13 mouse cellular contexts compared by ENCODE assay signal in genomic region chr5:140135734-140136625, GRCm38 (mm10).
DNase-seq lines count a peak whose midpoint lies in the region; ATAC-seq and TF ChIP-seq lines count a peak whose summit lies in the region.
"Had no signal": no experiment of that assay in that cellular context is flagged by ENCODE, and none has a peak within 500 bp of the region (broad histone marks: within the 10 kb centered on the region; RNA-seq: fewer than 3 reads in every experiment).

No protein-coding gene starts in this region.

- H3K4me2 ChIP-seq in hindbrain, postnatal 0 days (ENCODE audit: low read depth, low read length), result no peak overlapping the region
- H3K4me2 ChIP-seq in hindbrain, embryonic 14.5 days (replicated peaks), result no peak overlapping the region

- H3K36me3 ChIP-seq in hindbrain, postnatal 0 days (ENCODE audit: insufficient read depth, low read length), result no peaks in the 10 kb centered on the region
- H3K36me3 ChIP-seq in hindbrain, embryonic 14.5 days (replicated peaks; ENCODE audit: control insufficient read depth, insufficient read depth), result no peaks in the 10 kb centered on the region

- H3K9ac ChIP-seq in hindbrain, postnatal 0 days (replicated peaks; ENCODE audit: low read length), result no peak overlapping the region
- no peak overlapping the region for H3K9ac ChIP-seq in hindbrain, embryonic 14.5 days

- H3K4me3 ChIP-seq in hindbrain, postnatal 0 days (ENCODE audit: low read length), result no peak overlapping the region
- H3K4me3 ChIP-seq in hindbrain, embryonic 14.5 days (replicated peaks; ENCODE audit: low read length), result no peak overlapping the region
- H3K4me3 ChIP-seq in gastrocnemius, adult 2 months, result no peak overlapping the region

- no peaks in the 10 kb centered on the region for H3K27me3 ChIP-seq in hindbrain, postnatal 0 days (ENCODE audit: insufficient read depth, low read length)
- no peaks in the 10 kb centered on the region for H3K27me3 ChIP-seq in hindbrain, embryonic 14.5 days (ENCODE audit: control insufficient read depth, insufficient read depth, low read length)

- no peaks in the 10 kb centered on the region; the same call in 1 of the 2 replicates for H3K4me1 ChIP-seq in hindbrain, postnatal 0 days (ENCODE audit: insufficient read depth, low read length)
- peaks cover 14% of the 10 kb centered on the region; the same call in 1 of the 2 replicates for H3K4me1 ChIP-seq in hindbrain, embryonic 14.5 days (replicated peaks; ENCODE audit: control insufficient read depth, insufficient read depth, low read length)

- H3K9me3 ChIP-seq in hindbrain, postnatal 0 days (ENCODE audit: low read length), result no peaks in the 10 kb centered on the region
- H3K9me3 ChIP-seq in hindbrain, embryonic 14.5 days (ENCODE audit: control insufficient read depth, low read length), result no peaks in the 10 kb centered on the region

- peak overlapping the region; percentile 1; the same call in 1 of the 2 replicates for H3K27ac ChIP-seq in hindbrain, postnatal 0 days
- H3K27ac ChIP-seq in hindbrain, embryonic 14.5 days, result no peak overlapping the region
- peak overlapping the region; percentile 17; the same call in 1 of the 2 replicates for H3K27ac ChIP-seq in gastrocnemius, adult 2 months

- WGBS in hindbrain, postnatal 0 days, result 58% methylated on average over 8 of the region's 8 CpGs
- 78% methylated on average over 8 of the region's 8 CpGs for WGBS in hindbrain, embryonic 14.5 days

- peak; percentile 72 for DNase-seq in hindbrain, postnatal 0 days (ENCODE audit: low spot score)
- no peak for DNase-seq in hindbrain, embryonic 14.5 days (ENCODE audit: low spot score)
- DNase-seq in cerebellum, adult 18-20 months, result peak; percentile 45 to 61
- peak; percentile 81 for DNase-seq in gastrocnemius, adult 2 months
- DNase-seq in heart, postnatal 36 days, result peak; percentile 31 to 62
- DNase-seq in spleen, postnatal 10 days (ENCODE audit: low spot score in 2 of 2), result no peak
- DNase-seq in layer of hippocampus, adult 8-10 months (ENCODE audit: low spot score in 2 of 2), result no peak
- no peak for DNase-seq in thymus, postnatal 0 days (ENCODE audit: low spot score)
- DNase-seq: kidney, postnatal 36 days; liver; retina, postnatal 1 day; thymus, postnatal 4 days had no signal

- ATAC-seq in hindbrain, postnatal 0 days, result peak; percentile 58
- no peak for ATAC-seq in hindbrain, embryonic 14.5 days (ENCODE audit: low FRiP score)
- ATAC-seq: activated CD4-positive, CD25-positive, alpha-beta regulatory T cell, adult 4 months had no signal

- peak; percentile 26 for TF ChIP-seq CTCF in hindbrain, postnatal 0 days (IDR thresholded peaks at IDR 0.05; ENCODE audit: low read depth)
- TF ChIP-seq CTCF in gastrocnemius, adult 2 months (IDR thresholded peaks at IDR 0.05), result peak; percentile 48

- intact Hi-C loops in gastrocnemius, adult 2 months (cut with DNase I), result loop anchor here (2.0 to 5.0 kb wide), 3 partner anchors 99 to 179 kb away; no protein-coding TSS in a partner anchor
- intact Hi-C loops in heart, postnatal 36 days (cut with DNase I), result no loop called here

Comparison
In these comparisons a context has a peak if more than half of its experiments do, and no peak if none do; other contexts are left out.
1. DNase-seq: peak in hindbrain, postnatal 0 days (single experiment), cerebellum, adult 18-20 months (2 of 2), gastrocnemius, adult 2 months (single experiment) and heart, postnatal 36 days (2 of 2); none in hindbrain, embryonic 14.5 days (single experiment), spleen, postnatal 10 days (0 of 2), layer of hippocampus, adult 8-10 months (0 of 2) and thymus, postnatal 0 days (single experiment).